Mouse (Mus musculus) brain, embryonic 14.5 days (tissue): ENCODE results near the gene Crisp2.

ENCODE experiments used
- CTCF ChIP-seq: fragments of 200-500 bp; IDR thresholded peaks from 2 replicates; pipeline ENCODE4 v1.5.1; 2012; ENCODE audit warnings: inconsistent platforms, mild to moderate bottlenecking, moderate library complexity, borderline replicate concordance; ENCODE audit not compliant: insufficient read depth, insufficient read length; ENCODE audit errors: extremely low read depth
- POLR2A ChIP-seq: fragments of 200-500 bp; IDR thresholded peaks from 2 replicates; pipeline ENCODE4 v1.6.1; 2012; ENCODE audit warnings: mild to moderate bottlenecking, inconsistent platforms, borderline replicate concordance; ENCODE audit not compliant: poor library complexity, insufficient read depth, insufficient read length, severe bottlenecking; ENCODE audit errors: extremely low read depth

- TF ChIP-seq CTCF (no peak), POLR2A (no peak)
These were observed 4.0 kb downstream of the Crisp2 start for GRCm38 (mm10) chr17:40802707-40803340.
